Mouse (Mus musculus) bone marrow, adult 2 months (tissue): ENCODE results near the gene Ilf2.
A peak's percentile ranks its signal among the peaks of the same experiment; 100 is the strongest.

Experiments used
- CTCF ChIP-seq: fragments of 200-500 bp; IDR thresholded peaks from 2 replicates; pipeline ENCODE4 v1.5.1; 2011; ENCODE audit warnings: low read length, control low read depth; ENCODE audit not compliant: control insufficient read depth, insufficient read depth
- POLR2A ChIP-seq: fragments of 200-500 bp; IDR thresholded peaks from 2 replicates; pipeline ENCODE4 v1.6.1; 2011; ENCODE audit warnings: low read depth, mild to moderate bottlenecking, control low read depth, low read length, borderline replicate concordance; ENCODE audit not compliant: control insufficient read depth

- TF ChIP-seq CTCF (no peak), POLR2A (peak; percentile 82)
Measured at GRCm38 (mm10) chr3:90433381-90434020, 42.4 kb upstream of the Ilf2 start, which contains the start of gene Ints3.
